Mouse (Mus musculus) fat pad, adult 2 months (tissue): ENCODE data around the gene Bpifb4.

ENCODE experiments used
- DNase-seq: peaks from one replicate; pipeline ENCODE4 v3.0.0-alpha.2; 2011; ENCODE audit warnings: low read depth, low spot score; ENCODE audit errors: extremely low read depth

The Bpifb4 gene

GRCm38 (mm10) chr2:154004456-154004855 lies 66.4 kb downstream of the Bpifb4 start:
- DNase-seq = no peak

- no peak for DNase-seq
Measured at GRCm38 (mm10) chr2:154005094-154005493, 67.1 kb downstream of the Bpifb4 start.

- DNase-seq = no peak
Measured at GRCm38 (mm10) chr2:154005734-154006133, 67.7 kb downstream of the Bpifb4 start.

GRCm38 (mm10) chr2:154006331-154006730 lies 68.3 kb downstream of the Bpifb4 start:
- DNase-seq = no peak

GRCm38 (mm10) chr2:154007381-154007780 lies 69.4 kb downstream of the Bpifb4 start:
- no peak for DNase-seq

GRCm38 (mm10) chr2:154007965-154008364 lies 70.0 kb downstream of the Bpifb4 start, which contains the start of gene Bpifa2:
TSS of gene Bpifa2 (plus strand) at chr2:154008265.
- DNase-seq = no peak
